Mouse (Mus musculus) mouse trophoblast stem cell (cell line): ENCODE results near the gene Bivm.

Experiments used
- in situ Hi-C, 2 experiments: fragments of 300-500 bp; cut with MseI, MboI; formaldehyde crosslinking; loops; 2 replicates in 1 of 2; 3 replicates in 1 of 2; pipeline ENCODE4 v1.15.1; 2025

The Bivm gene

DNA sequence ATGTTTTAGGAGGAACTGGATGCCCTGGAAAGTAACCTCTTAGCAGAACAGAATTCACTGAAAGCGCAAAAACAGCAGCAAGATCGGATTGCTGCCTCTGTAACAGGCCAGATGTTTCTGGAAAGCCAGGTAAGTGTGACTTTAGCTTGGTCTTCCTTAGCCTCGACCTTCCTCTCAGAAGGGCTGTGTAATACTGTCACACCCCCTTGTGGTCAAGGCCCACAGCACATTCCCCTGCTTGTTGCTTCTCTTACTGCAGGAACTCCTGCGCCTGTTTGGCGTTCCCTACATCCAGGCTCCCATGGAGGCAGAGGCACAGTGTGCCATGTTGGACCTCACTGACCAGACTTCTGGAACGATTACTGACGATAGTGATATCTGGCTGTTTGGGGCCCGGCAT is 55.1 kb downstream of the Bivm start:
- in situ Hi-C loops: no loop called here

- in situ Hi-C loops: no loop called here
Measured at GRCm38 (mm10) chr1:44178086-44178485, 59.3 kb downstream of the Bivm start.

GRCm38 (mm10) chr1:44186396-44186795 is 67.6 kb downstream of the Bivm start:
- in situ Hi-C loops: no loop called here
